Mouse (Mus musculus) hematopoietic stem cell, adult 5-6 weeks (primary cell): ENCODE results near the gene Gpr142. TPM values are rescaled to one million over a fixed set of nuclear protein-coding genes. Genes with fewer than 3 reads are reported as not detected.

Source experiments
- ATAC-seq, 2 experiments: fragments of 125-278 bp in 1 of 2; replicated peaks in 1 of 2; 2 replicates each; pipeline ENCODE4 v1.8.0; 2016 to 2017; ENCODE audit warnings: inconsistent platforms in 2 of 2, mild to moderate bottlenecking in 2 of 2, moderate number of reproducible peaks in 2 of 2, low read depth in 1 of 2, moderate TSS enrichment in 1 of 2; ENCODE audit not compliant: low FRiP score in 2 of 2, poor library complexity in 2 of 2, severe bottlenecking in 2 of 2, insufficient read depth in 1 of 2, low TSS enrichment in 1 of 2
- total RNA-seq: library from RNA; stranded (forward); fragments of 172-1452, 232-1000 nt; gene quantifications from 2 replicates; pipeline ENCODE4 v1.2.3, GENCODE M21; 2017

Gene Gpr142
- not detected in 2 replicates for total RNA-seq

GRCm38 (mm10) chr11:114798624-114799023, at the start of gene Gpr142:
TSS of gene Gpr142 (plus strand) at chr11:114798924.
- ATAC-seq, result no peak

GRCm38 (mm10) chr11:114764820-114765818, 33.6 kb upstream of the Gpr142 start, which contains the start of gene Kif19a:
TSS of gene Kif19a (plus strand) at chr11:114765388.
- peak; percentile 75 to 79 for ATAC-seq

GRCm38 (mm10) chr11:114769911-114770310, 28.8 kb upstream of the Gpr142 start:
- no peak for ATAC-seq

GRCm38 (mm10) chr11:114771896-114772295, 26.8 kb upstream of the Gpr142 start:
- no peak for ATAC-seq

- ATAC-seq, result no peak
Measured at GRCm38 (mm10) chr11:114780076-114780475, 18.6 kb upstream of the Gpr142 start.

- no peak for ATAC-seq
Measured at GRCm38 (mm10) chr11:114785892-114786291, 12.8 kb upstream of the Gpr142 start.

DNA sequence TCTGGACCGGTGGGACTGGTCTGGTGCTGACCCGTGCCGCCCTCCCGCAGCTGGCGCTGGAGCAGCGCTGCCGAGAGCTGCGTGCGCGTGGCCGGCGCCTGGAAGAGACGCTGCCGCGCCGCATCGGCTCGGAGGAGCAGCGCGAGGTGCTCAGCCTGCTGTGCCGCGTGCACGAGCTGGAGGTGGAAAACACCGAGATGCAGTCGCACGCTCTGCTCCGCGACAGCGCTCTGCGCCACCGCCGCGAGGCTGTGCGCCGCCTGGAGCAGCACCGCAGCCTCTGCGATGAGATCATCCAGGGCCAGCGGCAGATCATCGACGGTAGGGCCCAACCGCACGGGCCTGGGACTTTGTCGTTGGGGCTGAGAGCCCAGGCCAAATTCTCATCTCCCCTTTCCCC, 12.4 kb upstream of the Gpr142 start:
- peak in 1 of 2 experiments; percentile 49; a peak in 2 of 4 replicates for ATAC-seq

GRCm38 (mm10) chr11:114787611-114788010, 11.1 kb upstream of the Gpr142 start:
- no peak for ATAC-seq

DNA sequence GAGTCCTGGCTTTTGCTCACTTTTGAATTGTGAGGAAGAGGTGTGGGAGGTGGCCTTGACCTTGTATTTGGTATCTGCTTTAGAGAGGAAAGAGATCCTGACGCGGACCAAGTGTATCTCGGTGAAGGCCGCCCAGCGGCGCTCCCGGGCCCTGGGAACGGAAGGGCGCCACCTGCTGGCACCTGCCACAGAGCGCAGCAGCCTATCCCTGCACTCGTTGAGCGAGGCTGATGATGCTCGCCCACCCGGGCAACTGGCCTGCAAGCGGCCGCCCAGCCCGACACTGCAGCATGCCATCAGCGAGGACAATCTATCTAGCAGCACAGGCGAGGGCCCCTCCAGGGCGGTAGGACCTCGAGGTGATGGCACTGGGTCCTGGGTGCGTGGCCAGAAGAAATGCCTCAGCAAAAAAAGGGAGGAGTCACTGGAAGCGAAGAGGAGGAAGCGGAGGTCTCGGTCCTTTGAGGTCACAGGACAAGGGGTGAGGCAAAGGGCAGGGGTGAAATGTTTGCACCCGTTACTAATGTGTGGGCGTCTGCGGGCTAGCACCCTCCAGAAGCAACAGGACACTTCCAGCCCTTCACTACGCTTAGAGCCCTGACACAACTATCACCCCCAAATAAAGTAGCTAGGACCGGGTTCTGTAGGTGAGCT, 9.5 kb upstream of the Gpr142 start:
- ATAC-seq, result peak; percentile 62 to 71

- no peak for ATAC-seq
Measured at GRCm38 (mm10) chr11:114789716-114790115, 9.0 kb upstream of the Gpr142 start.

- ATAC-seq, result no peak
Measured at GRCm38 (mm10) chr11:114790171-114790570, 8.6 kb upstream of the Gpr142 start.

DNA sequence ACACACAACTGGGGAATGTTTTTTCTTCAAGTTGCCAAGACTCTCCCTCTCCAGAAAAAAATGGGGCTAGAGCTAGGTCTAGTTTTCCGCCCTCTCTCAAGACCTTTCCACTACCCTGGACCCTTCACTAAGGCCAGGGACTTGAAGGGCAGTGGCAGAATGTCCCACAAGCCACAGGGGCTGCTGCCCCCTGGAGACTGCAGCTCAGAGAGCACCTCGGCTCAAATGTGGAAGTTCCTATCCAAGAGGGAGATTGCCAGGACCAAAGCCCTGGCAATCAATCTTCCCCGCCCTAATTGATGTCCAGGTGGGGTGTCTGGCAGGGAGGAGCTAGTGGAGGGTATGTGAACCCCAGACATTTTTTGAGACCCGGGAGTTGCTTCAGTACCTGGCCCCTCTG, 7.9 kb upstream of the Gpr142 start:
- no peak for ATAC-seq

GRCm38 (mm10) chr11:114791351-114791889, 7.3 kb upstream of the Gpr142 start:
- ATAC-seq, result no peak

DNA sequence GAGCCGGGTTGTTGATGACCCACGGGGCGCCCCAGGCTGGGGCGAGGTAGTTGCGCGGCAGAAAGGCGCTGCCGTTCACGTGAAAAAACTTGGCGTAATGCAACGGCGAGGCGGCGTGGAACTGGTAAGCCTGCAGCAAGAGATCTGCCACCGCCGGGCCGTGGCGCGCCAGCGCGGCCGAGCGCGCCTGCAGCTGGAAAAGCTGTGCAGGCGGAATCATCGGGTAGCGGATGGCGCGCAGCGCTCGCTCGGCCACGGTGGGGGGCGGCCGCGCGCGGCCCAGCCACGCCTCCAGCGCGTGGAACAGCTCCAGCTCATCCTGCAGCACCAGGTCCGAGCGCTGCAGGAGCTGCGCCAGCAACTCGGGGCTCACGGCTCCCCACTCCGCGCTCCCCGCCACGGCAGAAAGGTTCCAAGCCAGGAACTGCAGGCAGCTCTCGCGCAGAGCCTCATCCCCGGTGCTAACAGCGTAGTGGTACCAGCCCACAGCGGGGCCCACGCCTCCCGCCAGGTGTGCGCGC, 6.8 kb upstream of the Gpr142 start:
- no peak for ATAC-seq

- ATAC-seq, result no peak
Measured at GRCm38 (mm10) chr11:114792931-114793494, 5.7 kb upstream of the Gpr142 start.

GRCm38 (mm10) chr11:114793868-114794545, 4.7 kb upstream of the Gpr142 start:
- no peak for ATAC-seq

DNA sequence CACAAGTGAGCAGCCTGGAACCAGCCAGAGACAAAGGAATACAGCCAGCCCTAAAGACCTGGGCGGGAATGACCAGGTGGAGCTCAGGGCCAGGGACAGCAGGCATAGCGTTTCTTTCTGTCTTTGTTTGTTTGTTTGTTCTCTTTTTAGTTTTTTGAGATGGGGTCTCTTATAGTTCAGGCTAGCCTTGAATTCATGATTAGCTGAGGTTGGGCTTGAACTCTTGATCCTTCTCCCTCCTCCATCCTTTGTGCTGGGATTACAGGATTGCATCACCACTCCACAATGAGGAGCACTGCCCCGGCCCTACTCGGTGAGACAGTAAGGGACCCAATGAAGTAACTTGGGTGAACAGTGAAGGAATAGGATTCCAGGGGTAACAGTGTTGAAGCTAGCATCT, 4.0 kb upstream of the Gpr142 start:
- ATAC-seq, result no peak
